Mouse (Mus musculus) C2C12 (cell line): Measurements from ENCODE around the gene Sept7. TPM values are rescaled to one million over a fixed set of nuclear protein-coding genes. Genes with fewer than 3 reads are reported as not detected.

Experiments used
- H3K27me3 ChIP-seq: one replicate; pipeline ENCODE4 v1.6.1; 2011; ENCODE audit not compliant: control insufficient read depth, insufficient read depth, insufficient read length
- H3K36me3 ChIP-seq: one replicate; pipeline ENCODE4 v1.6.1; 2011; ENCODE audit not compliant: control insufficient read depth, insufficient read depth
- H3K4me3 ChIP-seq: one replicate; pipeline ENCODE4 v1.5.1; 2011; ENCODE audit warnings: mild to moderate bottlenecking, control low read depth; ENCODE audit not compliant: poor library complexity, insufficient read depth, severe bottlenecking
- H3K79me2 ChIP-seq: one replicate; pipeline ENCODE4 v1.6.1; 2011; ENCODE audit not compliant: control insufficient read depth, insufficient read depth
- H3K79me3 ChIP-seq: one replicate; pipeline ENCODE4 v1.6.1; 2011; ENCODE audit warnings: low read depth, control low read depth
- H3ac ChIP-seq: one replicate; pipeline ENCODE3; 2011; ENCODE audit warnings: low read depth; ENCODE audit not compliant: control insufficient read depth, insufficient read length
- CEBPB ChIP-seq: IDR thresholded peaks from one replicate; pipeline ENCODE4 v1.6.1; 2011; ENCODE audit warnings: low read depth, mild to moderate bottlenecking, control low read depth, moderate library complexity
- FOSL1 ChIP-seq: IDR thresholded peaks from one replicate; pipeline ENCODE4 v1.8.0; 2011; ENCODE audit warnings: mild to moderate bottlenecking, low read length; ENCODE audit not compliant: poor library complexity, insufficient read depth, severe bottlenecking
- MYOD1 ChIP-seq: IDR thresholded peaks from one replicate; pipeline ENCODE4 v1.6.1; 2011; ENCODE audit warnings: low read depth; ENCODE audit not compliant: control insufficient read depth, insufficient read length
- MYOG ChIP-seq: IDR thresholded peaks from one replicate; pipeline ENCODE4 v1.6.1; 2011; ENCODE audit not compliant: control insufficient read depth, insufficient read length; ENCODE audit errors: extremely low read depth
- USF1 ChIP-seq: IDR thresholded peaks from one replicate; pipeline ENCODE4 v1.6.1; 2011; ENCODE audit warnings: low read depth, mild to moderate bottlenecking, control low read depth, moderate library complexity
- polyA plus RNA-seq: library from polyadenylated mRNA; unstranded; fragments of >200 nt; fragmentation: generic; extraction: Trizol; gene quantifications from one replicate; pipeline ENCODE4 v1.2.1, GENCODE M21; 2012; ENCODE audit warnings: missing spikeins

The Sept7 gene
- polyA plus RNA-seq, 1 experiment: 38.9 TPM

- TF ChIP-seq FOSL1 (no peak), USF1 (no peak), MYOD1 (no peak), MYOG (no peak), CEBPB (no peak)
- Histone ChIP-seq H3K79me2 (no peaks in the 10 kb centered on the region), H3ac (no peak overlapping the region), H3K27me3 (no peaks in the 10 kb centered on the region), H3K4me3 (no peak overlapping the region), H3K36me3 (no peaks in the 10 kb centered on the region), H3K79me3 (no peaks in the 10 kb centered on the region)
Measured at GRCm38 (mm10) chr9:25358018-25358417, 105.8 kb downstream of the Sept7 start.

Other genes starting within 250 kb of the Sept7 start
- not detected for gene Gm10181, start 163.0 kb upstream of the Sept7 start, polyA plus RNA-seq
- gene Herpud2, start 100.6 kb upstream of the Sept7 start, polyA plus RNA-seq: 8.9 TPM
- gene Eepd1, start 229.1 kb downstream of the Sept7 start, polyA plus RNA-seq: 1.1 TPM